Mouse (Mus musculus) CH12.LX (cell line): ENCODE data around the gene Tekt4. TPM values are rescaled to one million over a fixed set of nuclear protein-coding genes. Genes with fewer than 3 reads are reported as not detected.
A peak's percentile ranks its signal among the peaks of the same experiment; 100 is the strongest.

Experiments
- DNase-seq: peaks from one replicate; pipeline ENCODE4 v3.0.0-alpha.2; 2013; ENCODE audit errors: extremely low read depth
- H3K27ac ChIP-seq: 2 replicates; pipeline ENCODE4 v1.5.1; 2012; ENCODE audit warnings: low read depth, mild to moderate bottlenecking, control low read depth, moderate library complexity; ENCODE audit not compliant: insufficient read depth
- H3K27me3 ChIP-seq: replicated peaks from 2 replicates; pipeline ENCODE3; 2012; ENCODE audit warnings: inconsistent platforms
- H3K36me3 ChIP-seq, 2 experiments: replicated peaks in 1 of 2; 2 replicates each; pipeline versions ENCODE3 to v1.6.1; 2012; ENCODE audit warnings: inconsistent platforms in 1 of 2, low read length in 1 of 2, mild to moderate bottlenecking in 1 of 2, mixed read lengths in 1 of 2, moderate library complexity in 1 of 2; ENCODE audit not compliant: control insufficient read depth in 1 of 2, insufficient read depth in 1 of 2
- H3K4me1 ChIP-seq, 2 experiments: 2 replicates each; pipeline ENCODE4 v1.6.1; 2012; ENCODE audit warnings: inconsistent platforms in 1 of 2, moderate library complexity in 1 of 2; ENCODE audit not compliant: insufficient read depth in 2 of 2, control insufficient read depth in 1 of 2
- H3K4me2 ChIP-seq: 2 replicates; pipeline ENCODE4 v1.6.1; 2012; ENCODE audit warnings: low read depth, mild to moderate bottlenecking, control low read depth; ENCODE audit not compliant: poor library complexity, insufficient read depth, severe bottlenecking
- H3K4me3 ChIP-seq, 3 experiments: fragments of 150-350 bp in 1 of 3; sonication (generic) in 1 of 3; replicated peaks in 1 of 3; 2 replicates each; pipeline versions ENCODE3 to v1.5.1; 2011 to 2012; ENCODE audit warnings: low read depth in 2 of 3, low read length in 2 of 3, mild to moderate bottlenecking in 2 of 3, moderate library complexity in 2 of 3, control low read depth in 1 of 3, improper control_type of control experiment in 1 of 3, inconsistent platforms in 1 of 3, mixed read lengths in 1 of 3; ENCODE audit not compliant: poor library complexity in 1 of 3
- H3K79me2 ChIP-seq: replicated peaks from 2 replicates; pipeline ENCODE4 v1.6.1; 2012; ENCODE audit warnings: mild to moderate bottlenecking, moderate library complexity; ENCODE audit not compliant: control insufficient read depth, poor library complexity, insufficient read depth, severe bottlenecking; ENCODE audit errors: extremely low read depth
- H3K9ac ChIP-seq: 2 replicates; pipeline ENCODE4 v1.6.1; 2012; ENCODE audit warnings: low read depth, mild to moderate bottlenecking, control low read depth, moderate library complexity; ENCODE audit not compliant: insufficient read depth
- H3K9me3 ChIP-seq: replicated peaks from 2 replicates; pipeline ENCODE3; 2012; ENCODE audit warnings: low read length, inconsistent platforms, mixed read lengths
- CHD2 ChIP-seq: IDR thresholded peaks from 2 replicates; pipeline ENCODE4 v1.6.1; 2011; ENCODE audit warnings: low read length, improper control_type of control experiment
- CTCF ChIP-seq, 2 experiments: IDR thresholded peaks in 1 of 2; conservative IDR thresholded peaks in 1 of 2; 2 replicates each; pipeline ENCODE4 v1.5.1; 2011 to 2012; ENCODE audit warnings: low read depth in 2 of 2, low read length in 2 of 2, improper control_type of control experiment in 1 of 2, inconsistent platforms in 1 of 2, mild to moderate bottlenecking in 1 of 2, moderate library complexity in 1 of 2
- E2F4 ChIP-seq: IDR thresholded peaks from 2 replicates; pipeline ENCODE4 v1.6.1; 2011; ENCODE audit warnings: low read depth, low read length, improper control_type of control experiment; ENCODE audit not compliant: insufficient replicate concordance
- ETS1 ChIP-seq: conservative IDR thresholded peaks from 2 replicates; pipeline ENCODE4 v1.6.1; 2012; ENCODE audit warnings: low read depth, mild to moderate bottlenecking, inconsistent platforms, low read length, improper control_type of control experiment, moderate library complexity
- GABPA ChIP-seq: IDR thresholded peaks from 2 replicates; pipeline ENCODE4 v1.6.1; 2012; ENCODE audit warnings: low read depth, low read length, improper control_type of control experiment, inconsistent platforms; ENCODE audit not compliant: insufficient replicate concordance
- HCFC1 ChIP-seq: IDR thresholded peaks from 2 replicates; pipeline ENCODE4 v1.6.1; 2012; ENCODE audit warnings: low read depth, mild to moderate bottlenecking, inconsistent platforms, low read length, improper control_type of control experiment
- JUND ChIP-seq: conservative IDR thresholded peaks from 2 replicates; pipeline ENCODE4 v1.6.1; 2011; ENCODE audit warnings: low read depth, low read length, improper control_type of control experiment
- MAFK ChIP-seq: IDR thresholded peaks from 2 replicates; pipeline ENCODE4 v1.6.1; 2011; ENCODE audit warnings: low read length, improper control_type of control experiment; ENCODE audit not compliant: insufficient replicate concordance
- MAZ ChIP-seq: IDR thresholded peaks from 2 replicates; pipeline ENCODE4 v1.6.1; 2012; ENCODE audit warnings: low read depth, mild to moderate bottlenecking, inconsistent platforms, low read length, improper control_type of control experiment, moderate library complexity
- MEF2A ChIP-seq: IDR thresholded peaks from 2 replicates; pipeline ENCODE4 v1.6.1; 2014; ENCODE audit warnings: low read depth, mild to moderate bottlenecking, inconsistent platforms, low read length, improper control_type of control experiment, borderline replicate concordance
- MXI1 ChIP-seq: IDR thresholded peaks from 2 replicates; pipeline ENCODE4 v1.6.1; 2011; ENCODE audit warnings: mild to moderate bottlenecking, low read depth, low read length, improper control_type of control experiment
- MYC ChIP-seq: IDR thresholded peaks from 2 replicates; pipeline ENCODE4 v1.6.1; 2011; ENCODE audit warnings: low read depth, mild to moderate bottlenecking, improper control_type of control experiment, low read length
- NELFE ChIP-seq: IDR thresholded peaks from 2 replicates; pipeline ENCODE4 v1.6.1; 2011; ENCODE audit warnings: low read depth, low read length, improper control_type of control experiment
- NRF1 ChIP-seq: IDR thresholded peaks from 2 replicates; pipeline ENCODE4 v1.6.1; 2014; ENCODE audit warnings: low read depth, mild to moderate bottlenecking, inconsistent platforms, low read length, improper control_type of control experiment, moderate library complexity
- RAD21 ChIP-seq: IDR thresholded peaks from 2 replicates; pipeline ENCODE4 v1.6.1; 2011; ENCODE audit warnings: low read depth, mild to moderate bottlenecking, low read length, improper control_type of control experiment, moderate library complexity
- RCOR1 ChIP-seq: conservative IDR thresholded peaks from 2 replicates; pipeline ENCODE4 v1.6.1; 2012; ENCODE audit warnings: low read depth, mild to moderate bottlenecking, inconsistent platforms, low read length, improper control_type of control experiment
- SIN3A ChIP-seq: IDR thresholded peaks from 2 replicates; pipeline ENCODE4 v1.6.1; 2012; ENCODE audit warnings: low read length, improper control_type of control experiment, inconsistent platforms
- SMC3 ChIP-seq: IDR thresholded peaks from 2 replicates; pipeline ENCODE4 v1.6.1; 2011; ENCODE audit warnings: low read depth, low read length, improper control_type of control experiment
- TBP ChIP-seq: conservative IDR thresholded peaks from 2 replicates; pipeline ENCODE4 v1.6.1; 2011; ENCODE audit warnings: low read depth, low read length, improper control_type of control experiment
- TCF12 ChIP-seq: IDR thresholded peaks from 2 replicates; pipeline ENCODE4 v1.6.1; 2014; ENCODE audit warnings: low read depth, mild to moderate bottlenecking, inconsistent platforms, low read length, improper control_type of control experiment
- ZC3H11A ChIP-seq: IDR thresholded peaks from 2 replicates; pipeline ENCODE4 v1.6.1; 2012; ENCODE audit warnings: low read depth, mild to moderate bottlenecking, inconsistent platforms, low read length, improper control_type of control experiment
- dilution Hi-C: fragments of 300-500 bp; cut with MboI; formaldehyde crosslinking; loops from 2 replicates; pipeline ENCODE4 v1.14.3; 2020; ENCODE audit warnings: low sequenced_read_pairs; ENCODE audit not compliant: extremely low pct_unique_long_range_greater_than_20kb, extremely low pct_ligation_motif_present
- in situ Hi-C: fragments of 300-500 bp; cut with MboI; formaldehyde crosslinking; loops from 3 replicates; pipeline ENCODE4 v1.14.3; 2019; ENCODE audit warnings: low sequenced_read_pairs, low pct_ligation_motif_present, low pct_unique_long_range_greater_than_20kb, mixed read lengths
- polyA plus RNA-seq: library from polyadenylated mRNA; unstranded; fragments of >175 nt; gene quantifications from 2 replicates; pipeline ENCODE4 v1.2.1, GENCODE M21; 2012; ENCODE audit warnings: low read depth; ENCODE audit not compliant: insufficient read length
- total RNA-seq, 2 experiments: library from RNA; depleted of rRNA; stranded (reverse); fragments of 300-350 nt in 1 of 2; fragments of >200 nt in 1 of 2; gene quantifications; 2 replicates each; pipeline ENCODE4 v1.2.3; 2012 to 2014

The Tekt4 gene
- total and polyA plus RNA-seq, 3 experiments, result not detected

DNA sequence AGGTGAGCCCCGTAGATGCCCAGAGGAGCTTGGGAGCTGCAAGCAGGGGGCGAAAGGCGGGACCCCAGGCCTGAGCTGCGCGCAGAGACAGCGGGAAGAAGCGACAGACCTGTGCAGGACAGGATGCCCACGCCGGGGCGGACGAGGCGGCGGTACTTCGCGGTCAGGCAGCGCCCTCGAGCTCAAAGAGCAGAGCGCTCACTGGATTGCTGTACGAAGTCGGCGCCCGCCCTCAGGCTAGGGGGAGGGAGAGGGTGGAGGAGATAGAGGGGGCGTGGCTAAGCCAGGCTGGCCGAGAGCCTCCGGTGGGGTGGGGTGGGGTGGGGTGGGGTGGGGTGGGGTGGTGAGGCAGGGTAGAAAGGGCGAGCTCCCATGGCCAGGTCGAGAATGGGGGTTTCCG lies 42.6 kb downstream of the Tekt4 start, which contains the start of gene Sstr5:
Gene Sstr5 (minus strand): TSS at position 276 of the 400 bp plus-strand sequence.
- Histone ChIP-seq H3K27ac (no peak within 1 kb of the TSS), H3K79me2 (no peaks in the 10 kb centered on the region), H3K4me3 (no peak within 1 kb of the TSS), H3K9me3 (no peaks in the 10 kb centered on the region), H3K36me3 (no peaks in the 10 kb centered on the region)
- DNase-seq, result no peak
- TF ChIP-seq ETS1, result no peak
- no peak for TF ChIP-seq TBP
- TF ChIP-seq MYC, result no peak
- TF ChIP-seq CTCF (conservative IDR thresholded peaks at IDR 0.05 in 1 of 2, IDR thresholded peaks at IDR 0.05 in 1 of 2; ENCODE audit: low read depth in 2 of 2, low read length in 2 of 2), result no peak
- TF ChIP-seq, all 38 proteins: peak for 0
- dilution Hi-C loops (no loop called here), in situ Hi-C loops (no loop called here)
- no peak within 1 kb of the TSS for H3K4me2 ChIP-seq
- H3K4me1 ChIP-seq, result no peaks in the 10 kb centered on the region
- no peak within 1 kb of the TSS for H3K9ac ChIP-seq
- H3K27me3 ChIP-seq, result peaks cover 25% of the 10 kb centered on the region

DNA sequence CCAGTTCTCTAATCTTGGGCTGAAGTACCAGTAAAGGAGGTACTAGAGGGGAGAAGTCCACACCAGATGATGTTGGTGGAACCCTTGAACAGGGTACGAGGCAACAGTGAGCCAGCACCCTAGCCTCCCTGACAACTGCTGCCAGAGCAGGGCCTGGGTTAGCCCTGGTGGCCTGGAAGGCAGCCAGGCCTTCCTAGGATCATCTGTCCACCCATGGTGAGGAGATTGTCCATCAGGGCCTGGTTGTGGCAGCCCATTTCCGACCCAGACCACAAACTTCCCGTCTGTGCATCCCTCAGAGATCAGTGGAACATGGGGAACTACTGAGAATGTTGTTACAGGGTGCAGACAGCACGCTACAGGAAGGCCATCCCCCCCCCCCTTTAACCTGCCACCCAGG lies 48.2 kb downstream of the Tekt4 start:
- no peak overlapping the region for H3K4me3 ChIP-seq
- no peak overlapping the region for H3K4me2 ChIP-seq
- dilution Hi-C loops, result no loop called here
- in situ Hi-C loops, result no loop called here
- no peak for DNase-seq
- no peaks in the 10 kb centered on the region for H3K9me3 ChIP-seq
- no peak overlapping the region for H3K27ac ChIP-seq
- no peak overlapping the region for H3K9ac ChIP-seq
- H3K79me2 ChIP-seq, result no peaks in the 10 kb centered on the region
- no peaks in the 10 kb centered on the region for H3K4me1 ChIP-seq
- peaks cover 30% of the 10 kb centered on the region for H3K27me3 ChIP-seq
- no peaks in the 10 kb centered on the region for H3K36me3 ChIP-seq
- TF ChIP-seq JUND (no peak), NRF1 (no peak), MAFK (no peak), RCOR1 (no peak), ETS1 (no peak), E2F4 (no peak)

GRCm38 (mm10) chr17:25507799-25508198 lies 53.4 kb downstream of the Tekt4 start:
- dilution Hi-C loops (no loop called here), in situ Hi-C loops (no loop called here)
- DNase-seq, result peak; percentile 45
- H3K4me3 ChIP-seq, result no peak overlapping the region
- peaks cover 5% of the 10 kb centered on the region for H3K27me3 ChIP-seq
- no peak overlapping the region for H3K9ac ChIP-seq
- H3K4me2 ChIP-seq, result no peak overlapping the region
- H3K36me3 ChIP-seq, result no peaks in the 10 kb centered on the region
- H3K27ac ChIP-seq, result no peak overlapping the region
- no peaks in the 10 kb centered on the region for H3K9me3 ChIP-seq
- H3K79me2 ChIP-seq, result no peaks in the 10 kb centered on the region
- TF ChIP-seq ZC3H11A, result no peak
- TF ChIP-seq MEF2A, result no peak
- no peak for TF ChIP-seq TCF12
- TF ChIP-seq RAD21, result peak; percentile 89
- TF ChIP-seq MAZ, result 0 out of 2 replicates have a peak, but pooled peaks have one; percentile 48
- no peak for TF ChIP-seq HCFC1
- no peak for TF ChIP-seq MXI1
- no peak for TF ChIP-seq GABPA
- TF ChIP-seq NELFE, result no peak
- TF ChIP-seq SMC3, result peak; percentile 74
- TF ChIP-seq JUND, result no peak
- no peak for TF ChIP-seq RCOR1
- no peak for TF ChIP-seq CHD2
- peak; percentile 23 to 92; a peak in 2 of 4 replicates for TF ChIP-seq CTCF (conservative IDR thresholded peaks at IDR 0.05 in 1 of 2, IDR thresholded peaks at IDR 0.05 in 1 of 2; ENCODE audit: low read depth in 2 of 2, low read length in 2 of 2)
- no peak for TF ChIP-seq ETS1
- no peak for TF ChIP-seq SIN3A
- H3K4me1 ChIP-seq, result no peaks in the 10 kb centered on the region
